Mouse (Mus musculus) bone marrow macrophage, adult 2 months (primary cell): Measurements from ENCODE around the gene Cpa1. TPM values are rescaled to one million over a fixed set of nuclear protein-coding genes. Genes with fewer than 3 reads are reported as not detected.

ENCODE experiments used
- H3K27ac ChIP-seq: 2 replicates; pipeline ENCODE4 v1.5.1; 2012; ENCODE audit warnings: low read depth, low read length; ENCODE audit not compliant: insufficient read depth
- H3K4me1 ChIP-seq: 2 replicates; pipeline ENCODE4 v1.6.1; 2012; ENCODE audit warnings: low read length; ENCODE audit not compliant: control insufficient read depth, insufficient read depth
- H3K4me3 ChIP-seq: 2 replicates; pipeline ENCODE4 v1.5.1; 2012; ENCODE audit warnings: mild to moderate bottlenecking, low read length, moderate library complexity; ENCODE audit not compliant: insufficient read depth
- CTCF ChIP-seq: IDR thresholded peaks from 2 replicates; pipeline ENCODE4 v1.5.1; 2012; ENCODE audit warnings: low read depth, mild to moderate bottlenecking, low read length, moderate library complexity
- POLR2A ChIP-seq: IDR thresholded peaks from 2 replicates; pipeline ENCODE4 v1.6.1; 2012; ENCODE audit warnings: mild to moderate bottlenecking, low read depth, low read length, borderline replicate concordance
- polyA plus RNA-seq: library from polyadenylated mRNA; stranded (reverse); fragments of >200 nt; gene quantifications from 2 replicates; pipeline ENCODE4 v1.2.4, GENCODE M21; 2012; ENCODE audit not compliant: missing spikeins, insufficient read depth, insufficient read length

The Cpa1 gene
- polyA plus RNA-seq, 1 experiment = not detected

- no peaks in the 10 kb centered on the region for H3K4me1 ChIP-seq
- TF ChIP-seq CTCF (no peak), POLR2A (no peak)
- H3K4me3 ChIP-seq = no peak overlapping the region
- no peak overlapping the region for H3K27ac ChIP-seq
Measured at GRCm38 (mm10) chr6:30680442-30680841, 41.4 kb downstream of the Cpa1 start.

GRCm38 (mm10) chr6:30681935-30682900 is 43.2 kb downstream of the Cpa1 start:
- no peaks in the 10 kb centered on the region for H3K4me1 ChIP-seq
- H3K27ac ChIP-seq = no peak overlapping the region
- TF ChIP-seq POLR2A (no peak), CTCF (no peak)
- H3K4me3 ChIP-seq = no peak overlapping the region

GRCm38 (mm10) chr6:30684570-30684969 is 45.6 kb downstream of the Cpa1 start:
- H3K27ac ChIP-seq = no peak overlapping the region
- H3K4me1 ChIP-seq = no peaks in the 10 kb centered on the region
- no peak overlapping the region for H3K4me3 ChIP-seq
- TF ChIP-seq POLR2A = no peak
- TF ChIP-seq CTCF = no peak

- Histone ChIP-seq H3K27ac (no peak overlapping the region), H3K4me1 (no peaks in the 10 kb centered on the region), H3K4me3 (no peak overlapping the region)
- TF ChIP-seq POLR2A = no peak
- TF ChIP-seq CTCF = no peak
Measured at GRCm38 (mm10) chr6:30687198-30687597, 48.2 kb downstream of the Cpa1 start.

GRCm38 (mm10) chr6:30692826-30693225 is 53.8 kb downstream of the Cpa1 start:
- peaks cover 7% of the 10 kb centered on the region for H3K4me1 ChIP-seq
- H3K4me3 ChIP-seq = peak overlapping the region; percentile 62
- TF ChIP-seq POLR2A = no peak
- TF ChIP-seq CTCF = no peak
- no peak overlapping the region for H3K27ac ChIP-seq

GRCm38 (mm10) chr6:30693350-30693991 is 54.5 kb downstream of the Cpa1 start, which contains the start of gene Cep41:
TSS of gene Cep41 (minus strand) at chr6:30693749.
- TF ChIP-seq CTCF (no peak), POLR2A (no peak)
- Histone ChIP-seq H3K4me1 (peaks cover 7% of the 10 kb centered on the region), H3K27ac (peak within 1 kb of the TSS; percentile 27), H3K4me3 (peak within 1 kb of the TSS; percentile 62)

- no peak overlapping the region for H3K27ac ChIP-seq
- TF ChIP-seq CTCF (no peak), POLR2A (no peak)
- H3K4me3 ChIP-seq = no peak overlapping the region; the same call in 1 of the 2 replicates
- peaks cover 7% of the 10 kb centered on the region for H3K4me1 ChIP-seq
Measured at GRCm38 (mm10) chr6:30694209-30694608, 55.2 kb downstream of the Cpa1 start.

Other genes with a start within 250 kb of the Cpa1 start
- 16.7 and 18.9 TPM in 2 replicates for gene Zc3hc1, start 248.2 kb upstream of the Cpa1 start, polyA plus RNA-seq
- 17.3 and 18.1 TPM in 2 replicates for gene Klhdc10, start 237.3 kb upstream of the Cpa1 start, polyA plus RNA-seq
- gene Tmem209, start 129.4 kb upstream of the Cpa1 start, polyA plus RNA-seq = 23.9 and 31.8 TPM in 2 replicates
- not detected in 2 replicates for gene Ssmem1, start 129.4 kb upstream of the Cpa1 start, polyA plus RNA-seq
- gene Cpa2, start 97.6 kb upstream of the Cpa1 start, polyA plus RNA-seq = not detected in 2 replicates
- not detected in 2 replicates for gene Cpa4, start 70.8 kb upstream of the Cpa1 start, polyA plus RNA-seq
- gene Cpa5, start 28.2 kb upstream of the Cpa1 start, polyA plus RNA-seq = not detected in 2 replicates
- 2.3 and 4.4 TPM in 2 replicates for gene Cep41, start 54.5 kb downstream of the Cpa1 start, polyA plus RNA-seq
- not detected in 2 replicates for gene Mest, start 84.3 kb downstream of the Cpa1 start, polyA plus RNA-seq